Mouse (Mus musculus) liver, adult 2 months (tissue): ENCODE results near the gene Rgs8. TPM values are rescaled to one million over a fixed set of nuclear protein-coding genes. Genes with fewer than 3 reads are reported as not detected.

ENCODE experiments used
- DNase-seq: peaks from one replicate; pipeline ENCODE4 v3.0.0-alpha.2; 2011; ENCODE audit warnings: low read depth, low spot score; ENCODE audit errors: extremely low read depth
- H3K27ac ChIP-seq: fragments of 200-500 bp; replicated peaks from 2 replicates; pipeline ENCODE4 v1.5.1; 2012; ENCODE audit warnings: low read depth, mild to moderate bottlenecking, control low read depth, inconsistent platforms, low read length; ENCODE audit not compliant: insufficient read depth
- H3K27me3 ChIP-seq: fragments of 200-500 bp; 2 replicates; pipeline ENCODE4 v1.6.1; 2012; ENCODE audit warnings: mild to moderate bottlenecking, moderate library complexity, low read length, inconsistent platforms; ENCODE audit not compliant: control insufficient read depth, insufficient read depth
- H3K36me3 ChIP-seq: fragments of 200-500 bp; 2 replicates; pipeline ENCODE4 v1.6.1; 2012; ENCODE audit warnings: low read length, inconsistent platforms; ENCODE audit not compliant: control insufficient read depth, insufficient read depth
- H3K4me1 ChIP-seq: fragments of 200-500 bp; 2 replicates; pipeline ENCODE4 v1.6.1; 2011; ENCODE audit warnings: low read length; ENCODE audit not compliant: control insufficient read depth, insufficient read depth
- H3K4me3 ChIP-seq: fragments of 200-500 bp; 2 replicates; pipeline ENCODE4 v1.5.1; 2011; ENCODE audit warnings: low read depth, mild to moderate bottlenecking, control low read depth, low read length, moderate library complexity; ENCODE audit not compliant: insufficient read depth
- H3K79me2 ChIP-seq: fragments of 200-500 bp; 2 replicates; pipeline ENCODE4 v1.6.1; 2012; ENCODE audit warnings: inconsistent platforms, mild to moderate bottlenecking, low read length, moderate library complexity; ENCODE audit not compliant: control insufficient read depth, insufficient read depth
- H3K9ac ChIP-seq: fragments of 200-500 bp; 2 replicates; pipeline ENCODE4 v1.6.1; 2012; ENCODE audit warnings: low read depth, mild to moderate bottlenecking, control low read depth, inconsistent platforms, low read length
- CTCF ChIP-seq: fragments of 200-500 bp; IDR thresholded peaks from 2 replicates; pipeline ENCODE4 v1.5.1; 2011; ENCODE audit warnings: low read depth, low read length, control low read depth
- POLR2A ChIP-seq: fragments of 200-500 bp; IDR thresholded peaks from 2 replicates; pipeline ENCODE4 v1.6.1; 2011; ENCODE audit warnings: low read length, control low read depth; ENCODE audit not compliant: insufficient read depth; ENCODE audit errors: extremely low read depth
- WGBS: fragments of 180-500 bp; shearing (Covaris S2); methylation state at CpG from one replicate; pipeline ENCODE4 v1.1.7; 2018; 5-methylcytosine and 5-hydroxymethylcytosine counted together
- polyA plus RNA-seq: library from polyadenylated mRNA; depleted of rRNA; stranded (reverse); fragments of >200 nt; gene quantifications from 2 replicates; pipeline ENCODE4 v1.2.3, GENCODE M21; 2012; rRNA removed
- total RNA-seq: library from RNA; depleted of rRNA; stranded (reverse); fragments of >200 nt; gene quantifications from 2 replicates; pipeline ENCODE4 v1.2.3, GENCODE M21; 2014; rRNA removed

Rgs8 gene
- 0.07 and 0.09 TPM in 2 replicates for total RNA-seq
- not detected in 2 replicates for polyA plus RNA-seq

GRCm38 (mm10) chr1:153652938-153653623, at the start of gene Rgs8:
Rgs8 (plus strand) TSS chr1:153653025.
- H3K79me2 ChIP-seq = no peaks in the 10 kb centered on the region
- no peak within 1 kb of the TSS for H3K4me3 ChIP-seq
- no peak within 1 kb of the TSS for H3K27ac ChIP-seq
- no peaks in the 10 kb centered on the region for H3K27me3 ChIP-seq
- H3K36me3 ChIP-seq = no peaks in the 10 kb centered on the region
- H3K9ac ChIP-seq = no peak within 1 kb of the TSS
- H3K4me1 ChIP-seq = no peaks in the 10 kb centered on the region
- WGBS = 8% methylated on average over 26 of the region's 26 CpGs
- DNase-seq = no peak
- no peak for TF ChIP-seq CTCF
- TF ChIP-seq POLR2A = no peak

- Histone ChIP-seq H3K4me3 (no peak overlapping the region), H3K27me3 (no peaks in the 10 kb centered on the region), H3K27ac (no peak overlapping the region), H3K36me3 (no peaks in the 10 kb centered on the region), H3K79me2 (no peaks in the 10 kb centered on the region), H3K9ac (no peak overlapping the region), H3K4me1 (no peaks in the 10 kb centered on the region)
- TF ChIP-seq POLR2A = no peak
- TF ChIP-seq CTCF = no peak
- WGBS = 89% methylated on average over 9 of the region's 9 CpGs
- DNase-seq = no peak
These were observed 35.4 kb upstream of the Rgs8 start for GRCm38 (mm10) chr1:153617340-153617830.

GRCm38 (mm10) chr1:153623036-153623435, 29.8 kb upstream of the Rgs8 start:
- no peak overlapping the region for H3K4me3 ChIP-seq
- H3K79me2 ChIP-seq = no peaks in the 10 kb centered on the region
- DNase-seq = no peak
- H3K36me3 ChIP-seq = no peaks in the 10 kb centered on the region
- no peak overlapping the region for H3K27ac ChIP-seq
- 94% methylated on average over 4 of the region's 4 CpGs for WGBS
- no peak for TF ChIP-seq CTCF
- TF ChIP-seq POLR2A = no peak
- no peak overlapping the region for H3K9ac ChIP-seq
- H3K27me3 ChIP-seq = no peaks in the 10 kb centered on the region; the same call in 1 of the 2 replicates
- no peaks in the 10 kb centered on the region for H3K4me1 ChIP-seq

- H3K9ac ChIP-seq = no peak overlapping the region
- DNase-seq = no peak
- H3K27ac ChIP-seq = no peak overlapping the region
- WGBS = 69% methylated on average over 6 of the region's 6 CpGs
- no peaks in the 10 kb centered on the region for H3K27me3 ChIP-seq
- TF ChIP-seq CTCF (no peak), POLR2A (no peak)
- H3K36me3 ChIP-seq = no peaks in the 10 kb centered on the region
- H3K79me2 ChIP-seq = no peaks in the 10 kb centered on the region
- peaks cover 6% of the 10 kb centered on the region for H3K4me1 ChIP-seq
- no peak overlapping the region for H3K4me3 ChIP-seq
These were observed 20.1 kb upstream of the Rgs8 start for GRCm38 (mm10) chr1:153632686-153633085.

GRCm38 (mm10) chr1:153635056-153635455, 17.8 kb upstream of the Rgs8 start:
- no peak overlapping the region for H3K27ac ChIP-seq
- H3K4me3 ChIP-seq = no peak overlapping the region
- H3K79me2 ChIP-seq = no peaks in the 10 kb centered on the region
- peaks cover 15% of the 10 kb centered on the region for H3K4me1 ChIP-seq
- TF ChIP-seq POLR2A = no peak
- TF ChIP-seq CTCF = no peak
- H3K27me3 ChIP-seq = no peaks in the 10 kb centered on the region
- 64% methylated on average over 5 of the region's 5 CpGs for WGBS
- peak; percentile 12 for DNase-seq
- no peak overlapping the region for H3K9ac ChIP-seq
- H3K36me3 ChIP-seq = no peaks in the 10 kb centered on the region

GRCm38 (mm10) chr1:153635521-153635920, 17.3 kb upstream of the Rgs8 start:
- H3K9ac ChIP-seq = no peak overlapping the region
- no peak for TF ChIP-seq POLR2A
- no peak for TF ChIP-seq CTCF
- H3K4me3 ChIP-seq = no peak overlapping the region
- no peaks in the 10 kb centered on the region for H3K79me2 ChIP-seq
- H3K4me1 ChIP-seq = peaks cover 15% of the 10 kb centered on the region
- H3K27me3 ChIP-seq = no peaks in the 10 kb centered on the region
- H3K27ac ChIP-seq = no peak overlapping the region
- H3K36me3 ChIP-seq = no peaks in the 10 kb centered on the region
- DNase-seq = peak; percentile 76
- WGBS = 46% methylated on average over 3 of the region's 3 CpGs
